Mouse (Mus musculus): Measurements from ENCODE around the gene Mdh2.

DNA sequence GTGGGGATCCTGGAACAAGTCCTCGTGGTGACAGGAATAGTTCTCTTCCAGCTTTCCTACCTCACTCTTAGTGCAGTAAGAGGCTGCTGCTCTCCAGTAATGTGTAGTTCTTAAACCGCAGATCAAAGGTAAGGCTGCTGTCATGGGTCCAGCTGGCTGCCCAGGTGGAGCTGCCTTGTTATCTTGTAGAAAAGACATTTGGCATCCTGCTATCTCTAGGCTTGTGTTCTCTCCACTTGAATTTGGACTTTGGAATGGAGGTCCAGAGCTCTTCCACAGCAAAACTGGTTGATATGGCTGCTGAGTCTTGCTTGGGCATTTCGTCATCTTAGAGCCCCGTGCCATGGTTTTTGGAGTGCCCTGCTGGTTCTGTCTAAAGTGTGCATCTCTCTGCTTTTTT is 4.6 kb downstream of the Mdh2 start:
- TF ChIP-seq CHD2 (IDR thresholded peaks at IDR 0.05; ENCODE audit: low read depth, low read length) (no peak), MAFK (IDR thresholded peaks at IDR 0.05; ENCODE audit: insufficient read depth, low read depth, low read length) (no peak), ZNF384 (IDR thresholded peaks at IDR 0.05; ENCODE audit: low read depth, low read length) (no peak), ZC3H11A (IDR thresholded peaks at IDR 0.05; ENCODE audit: borderline replicate concordance, low read depth, low read length) (no peak), HCFC1 (IDR thresholded peaks at IDR 0.05; ENCODE audit: borderline replicate concordance, insufficient read depth, low read length) (no peak)

Measured in ES-E14 (cell line).